Mouse (Mus musculus): ENCODE results near the gene Olfr1412. TPM values are rescaled to one million over a fixed set of nuclear protein-coding genes. Genes with fewer than 3 reads are reported as not detected.
A peak's percentile ranks its signal among the peaks of the same experiment; 100 is the strongest.

The Olfr1412 gene
- polyA plus RNA-seq, 1 experiment from 2014 or later, result not detected

DNA sequence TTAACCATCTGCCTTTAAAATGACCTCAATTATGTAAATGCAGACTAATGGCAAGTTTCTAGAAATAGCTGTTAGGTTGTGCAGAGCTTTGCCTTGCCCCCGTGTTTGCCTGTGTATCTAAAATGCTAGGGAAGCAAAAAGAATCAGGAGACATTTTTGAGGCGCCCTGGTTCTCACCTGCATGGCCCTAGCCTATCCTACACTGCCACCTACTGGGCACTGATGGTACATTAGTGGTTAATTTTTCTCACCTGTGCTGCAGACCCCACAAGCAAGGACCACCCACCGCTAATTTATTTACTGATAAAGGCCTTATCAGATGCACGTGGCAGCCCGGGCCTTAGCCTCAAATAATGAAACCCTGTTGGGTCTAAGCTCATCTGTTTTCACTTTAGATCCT is 25.4 kb downstream of the Olfr1412 start:
- H3K4me3 ChIP-seq (ENCODE audit: low read depth, low read length), result no peak overlapping the region
- no peaks in the 10 kb centered on the region for H3K9me3 ChIP-seq (ENCODE audit: control insufficient read depth, low read length)
- 10% methylated on average over 5 of the region's 5 CpGs for WGBS
- ATAC-seq (replicated peaks; ENCODE audit: low FRiP score) (no peak), DNase-seq (ENCODE audit: low spot score) (peak; percentile 73)
- no peaks in the 10 kb centered on the region for H3K27me3 ChIP-seq (ENCODE audit: control insufficient read depth, insufficient read depth, low read length)
- no peak overlapping the region for H3K9ac ChIP-seq (ENCODE audit: low read length)
- no peaks in the 10 kb centered on the region for H3K36me3 ChIP-seq (ENCODE audit: control insufficient read depth, insufficient read depth, low read length)
- H3K4me1 ChIP-seq (replicated peaks; ENCODE audit: control insufficient read depth, insufficient read depth, low read length), result no peaks in the 10 kb centered on the region
- H3K27ac ChIP-seq (ENCODE audit: low read depth, low read length), result no peak overlapping the region
- no peak overlapping the region for H3K4me2 ChIP-seq (ENCODE audit: low read depth, low read length, severe bottlenecking)

DNA sequence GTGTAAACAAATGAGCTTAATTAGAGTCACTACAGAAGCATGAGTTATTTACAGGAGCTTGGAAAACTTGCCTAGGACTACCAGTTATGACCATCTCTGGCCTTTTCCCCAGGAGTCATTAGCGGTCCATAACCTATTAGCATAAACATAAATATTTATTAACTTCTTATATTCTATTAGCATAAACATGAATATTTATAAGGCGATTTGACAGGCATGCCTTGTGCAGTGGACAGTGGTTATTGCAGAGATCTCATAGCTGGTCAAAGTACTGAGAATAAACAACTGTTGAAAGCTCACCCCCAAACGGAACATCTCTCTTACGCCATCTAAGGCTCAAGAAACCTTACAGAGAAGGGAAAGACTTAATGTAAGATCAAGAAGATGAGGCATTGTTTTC is 27.6 kb downstream of the Olfr1412 start:
- H3K4me2 ChIP-seq (ENCODE audit: low read depth, low read length, severe bottlenecking), result no peak overlapping the region
- no peaks in the 10 kb centered on the region for H3K9me3 ChIP-seq (ENCODE audit: control insufficient read depth, low read length)
- H3K9ac ChIP-seq (ENCODE audit: low read length), result no peak overlapping the region
- H3K27me3 ChIP-seq (ENCODE audit: control insufficient read depth, insufficient read depth, low read length), result no peaks in the 10 kb centered on the region
- ATAC-seq (replicated peaks; ENCODE audit: low FRiP score) (no peak), DNase-seq (ENCODE audit: low spot score) (no peak)
- H3K27ac ChIP-seq (ENCODE audit: low read depth, low read length), result no peak overlapping the region
- H3K4me3 ChIP-seq (ENCODE audit: low read depth, low read length), result no peak overlapping the region
- no peaks in the 10 kb centered on the region for H3K4me1 ChIP-seq (replicated peaks; ENCODE audit: control insufficient read depth, insufficient read depth, low read length)
- WGBS, result 44% methylated on average over 4 of the region's 4 CpGs
- no peaks in the 10 kb centered on the region for H3K36me3 ChIP-seq (ENCODE audit: control insufficient read depth, insufficient read depth, low read length)

DNA sequence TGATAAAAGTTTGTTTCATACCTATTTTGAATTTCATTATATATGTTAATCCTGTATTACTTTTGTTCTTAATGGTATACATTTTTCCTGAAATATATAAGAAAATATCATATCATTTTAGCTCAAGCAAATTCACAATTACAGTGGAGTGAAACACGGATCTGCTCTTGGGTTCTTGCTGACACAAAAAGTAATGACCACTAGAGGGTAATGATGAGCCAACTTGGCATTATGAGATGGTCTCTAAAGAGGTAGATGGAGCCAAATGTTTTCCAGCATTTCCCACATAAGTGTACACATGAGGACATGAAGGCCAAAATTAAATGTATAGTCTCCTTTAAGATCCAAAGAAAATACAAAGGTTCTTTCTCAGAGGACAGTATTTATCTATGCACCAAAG is 28.9 kb downstream of the Olfr1412 start:
- H3K9me3 ChIP-seq (ENCODE audit: control insufficient read depth, low read length), result no peaks in the 10 kb centered on the region
- no peak overlapping the region for H3K9ac ChIP-seq (ENCODE audit: low read length)
- H3K4me3 ChIP-seq (ENCODE audit: low read depth, low read length), result no peak overlapping the region
- H3K27ac ChIP-seq (ENCODE audit: low read depth, low read length), result no peak overlapping the region
- 18% methylated on average over 1 of the region's 1 CpGs for whole genome bisulfite sequencing
- no peaks in the 10 kb centered on the region for H3K4me1 ChIP-seq (replicated peaks; ENCODE audit: control insufficient read depth, insufficient read depth, low read length)
- no peaks in the 10 kb centered on the region for H3K36me3 ChIP-seq (ENCODE audit: control insufficient read depth, insufficient read depth, low read length)
- DNase-seq (ENCODE audit: low spot score), result no peak
- no peak for ATAC-seq (replicated peaks; ENCODE audit: low FRiP score)
- H3K4me2 ChIP-seq (ENCODE audit: low read depth, low read length, severe bottlenecking), result no peak overlapping the region
- H3K27me3 ChIP-seq (ENCODE audit: control insufficient read depth, insufficient read depth, low read length), result no peaks in the 10 kb centered on the region

DNA sequence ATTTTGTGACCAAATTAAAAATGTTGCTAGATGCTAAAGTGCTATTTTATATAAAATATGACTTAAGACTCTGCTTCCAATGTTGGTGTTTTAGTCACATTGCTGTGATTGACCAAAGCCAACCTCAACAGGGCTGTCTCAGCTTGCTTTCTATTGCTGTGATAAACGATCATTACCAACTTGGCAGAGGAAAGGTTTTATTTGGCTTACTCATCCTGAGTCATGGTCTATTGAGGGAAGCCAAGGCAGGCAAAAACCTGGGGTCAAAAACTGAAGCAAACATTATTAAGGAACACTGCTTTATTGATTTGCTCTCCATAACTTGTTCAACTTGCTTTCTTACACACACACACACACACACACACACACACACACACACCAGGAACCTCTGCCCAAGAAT is 30.5 kb downstream of the Olfr1412 start:
- H3K4me1 ChIP-seq (replicated peaks; ENCODE audit: control insufficient read depth, insufficient read depth, low read length), result no peaks in the 10 kb centered on the region
- no peak for ATAC-seq (replicated peaks; ENCODE audit: low FRiP score)
- WGBS, result 87% methylated on average over 1 of the region's 1 CpGs
- H3K9me3 ChIP-seq (ENCODE audit: control insufficient read depth, low read length), result no peaks in the 10 kb centered on the region
- no peak overlapping the region for H3K27ac ChIP-seq (ENCODE audit: low read depth, low read length)
- no peaks in the 10 kb centered on the region for H3K27me3 ChIP-seq (ENCODE audit: control insufficient read depth, insufficient read depth, low read length)
- no peaks in the 10 kb centered on the region for H3K36me3 ChIP-seq (ENCODE audit: control insufficient read depth, insufficient read depth, low read length)
- no peak overlapping the region for H3K9ac ChIP-seq (ENCODE audit: low read length)
- DNase-seq (ENCODE audit: low spot score), result no peak
- H3K4me2 ChIP-seq (ENCODE audit: low read depth, low read length, severe bottlenecking), result no peak overlapping the region
- no peak overlapping the region for H3K4me3 ChIP-seq (ENCODE audit: low read depth, low read length)

DNA sequence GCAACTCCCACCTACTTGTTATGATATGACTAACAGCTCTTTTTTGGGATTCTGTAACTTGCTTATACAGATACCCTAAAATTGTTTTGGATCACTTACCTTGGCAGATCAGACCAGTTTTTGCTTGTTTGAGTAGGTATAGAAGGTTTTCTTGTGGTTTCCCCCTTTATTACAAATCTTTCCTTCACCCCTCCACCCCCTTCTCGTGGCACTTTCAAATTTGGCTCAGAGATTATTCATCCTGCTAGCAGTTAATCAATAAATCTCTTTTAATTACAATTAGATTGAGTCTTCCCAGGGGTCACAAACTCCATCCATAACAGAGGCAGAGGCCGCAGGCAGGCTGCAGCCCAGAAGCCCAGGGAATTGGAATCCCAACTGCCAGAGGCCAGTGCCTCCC is 31.9 kb downstream of the Olfr1412 start, which contains the start of gene Olfr12:
TSS of gene Olfr12 (plus strand) at position 301 of the 400 bp plus-strand sequence.
- no peaks in the 10 kb centered on the region for H3K9me3 ChIP-seq (ENCODE audit: control insufficient read depth, low read length)
- no peaks in the 10 kb centered on the region for H3K4me1 ChIP-seq (replicated peaks; ENCODE audit: control insufficient read depth, insufficient read depth, low read length)
- H3K27ac ChIP-seq (ENCODE audit: low read depth, low read length), result no peak within 1 kb of the TSS
- H3K9ac ChIP-seq (ENCODE audit: low read length), result no peak within 1 kb of the TSS
- H3K36me3 ChIP-seq (ENCODE audit: control insufficient read depth, insufficient read depth, low read length), result no peaks in the 10 kb centered on the region
- ATAC-seq (replicated peaks; ENCODE audit: low FRiP score), result no peak
- no peak within 1 kb of the TSS for H3K4me3 ChIP-seq (ENCODE audit: low read depth, low read length)
- no peaks in the 10 kb centered on the region for H3K27me3 ChIP-seq (ENCODE audit: control insufficient read depth, insufficient read depth, low read length)
- DNase-seq (ENCODE audit: low spot score), result no peak
- H3K4me2 ChIP-seq (ENCODE audit: low read depth, low read length, severe bottlenecking), result no peak within 1 kb of the TSS
- WGBS, result 61% methylated on average over 2 of the region's 2 CpGs

DNA sequence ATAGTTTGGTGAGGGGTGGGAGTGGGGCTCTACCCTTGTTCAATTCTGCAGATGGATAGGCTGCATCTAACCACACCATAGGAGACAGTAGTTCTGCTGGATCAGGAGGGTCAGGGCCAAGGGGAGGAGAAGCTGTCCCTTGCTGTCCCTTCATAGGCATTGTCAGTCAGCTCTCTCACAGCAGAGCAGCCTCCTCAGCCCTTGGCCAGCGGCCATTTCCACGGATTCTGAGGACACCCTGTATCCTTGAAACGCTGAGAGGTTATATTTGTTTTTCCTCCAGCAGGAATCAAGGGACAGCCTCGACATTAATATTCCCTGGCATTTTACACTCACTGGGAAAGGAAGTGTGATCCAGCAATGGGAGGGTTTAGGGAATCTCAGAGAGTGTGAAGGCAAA is 32.8 kb downstream of the Olfr1412 start:
- Histone ChIP-seq H3K36me3 (ENCODE audit: control insufficient read depth, insufficient read depth, low read length) (no peaks in the 10 kb centered on the region), H3K4me2 (ENCODE audit: low read depth, low read length, severe bottlenecking) (no peak overlapping the region)
- ATAC-seq (replicated peaks; ENCODE audit: low FRiP score), result no peak

DNA sequence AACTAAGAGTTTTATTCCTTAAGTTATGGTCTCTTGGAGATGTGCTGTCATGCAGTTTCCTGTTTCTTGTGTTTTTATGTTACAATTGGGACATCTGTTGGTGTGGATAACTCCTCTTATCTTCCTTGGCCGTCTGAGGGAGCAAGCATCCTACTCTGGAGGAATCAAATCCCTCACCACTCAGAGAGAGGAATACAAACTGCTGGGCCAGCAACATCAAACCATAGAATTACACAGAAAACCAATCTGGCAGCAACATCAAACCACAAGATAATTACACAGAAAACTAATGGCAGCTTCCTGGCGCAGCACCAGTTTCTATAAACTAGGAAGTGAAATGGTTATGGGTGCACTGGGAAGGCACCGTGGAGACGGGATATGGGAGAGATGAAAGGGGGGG is 42.6 kb downstream of the Olfr1412 start:
- Histone ChIP-seq H3K9ac (ENCODE audit: low read length) (no peak overlapping the region), H3K27ac (ENCODE audit: low read depth, low read length) (no peak overlapping the region), H3K4me2 (ENCODE audit: low read depth, low read length, severe bottlenecking) (no peak overlapping the region), H3K4me1 (replicated peaks; ENCODE audit: control insufficient read depth, insufficient read depth, low read length) (no peaks in the 10 kb centered on the region), H3K9me3 (ENCODE audit: control insufficient read depth, low read length) (no peaks in the 10 kb centered on the region), H3K36me3 (ENCODE audit: control insufficient read depth, insufficient read depth, low read length) (no peaks in the 10 kb centered on the region), H3K4me3 (ENCODE audit: low read depth, low read length) (no peak overlapping the region), H3K27me3 (ENCODE audit: control insufficient read depth, insufficient read depth, low read length) (no peaks in the 10 kb centered on the region)
- DNase-seq (ENCODE audit: low spot score) (no peak), ATAC-seq (replicated peaks; ENCODE audit: low FRiP score) (no peak)
- 87% methylated on average over 4 of the region's 4 CpGs for WGBS

More for the DNA sequence above, 32.8 kb downstream of the Olfr1412 start:
- H3K9ac ChIP-seq (ENCODE audit: low read length), result no peak overlapping the region
- H3K27me3 ChIP-seq (ENCODE audit: control insufficient read depth, insufficient read depth, low read length), result no peaks in the 10 kb centered on the region
- no peaks in the 10 kb centered on the region for H3K9me3 ChIP-seq (ENCODE audit: control insufficient read depth, low read length)
- H3K4me1 ChIP-seq (replicated peaks; ENCODE audit: control insufficient read depth, insufficient read depth, low read length), result no peaks in the 10 kb centered on the region
- 78% methylated on average over 4 of the region's 4 CpGs for WGBS
- DNase-seq (ENCODE audit: low spot score), result no peak
- H3K4me3 ChIP-seq (ENCODE audit: low read depth, low read length), result no peak overlapping the region
- no peak overlapping the region for H3K27ac ChIP-seq (ENCODE audit: low read depth, low read length)

DNA sequence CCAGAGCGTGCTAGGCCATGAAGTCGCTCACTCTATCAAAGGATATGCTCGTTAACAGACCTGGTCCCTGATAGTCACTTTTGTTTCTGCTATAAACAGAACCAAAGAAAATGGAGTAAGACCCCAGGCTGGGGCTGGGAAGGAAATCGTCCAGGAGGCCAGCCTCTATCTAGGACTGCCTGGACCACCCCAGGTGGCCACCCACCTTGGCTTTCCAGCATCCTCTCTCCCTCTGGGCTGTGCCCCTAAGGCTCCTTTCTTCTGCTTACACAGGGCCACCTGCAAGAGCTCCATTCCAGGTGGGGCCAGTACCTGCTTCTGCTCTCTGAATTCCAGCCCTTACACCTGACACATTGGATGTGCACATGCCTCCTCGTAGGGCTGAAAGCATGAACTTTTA is 46.6 kb downstream of the Olfr1412 start:
- Histone ChIP-seq H3K9ac (ENCODE audit: low read length) (no peak overlapping the region), H3K4me1 (replicated peaks; ENCODE audit: control insufficient read depth, insufficient read depth, low read length) (0 out of 2 replicates have a peak, but pooled peaks cover 2% of the 10 kb centered on the region)
- no peak for ATAC-seq (replicated peaks; ENCODE audit: low FRiP score)

DNA sequence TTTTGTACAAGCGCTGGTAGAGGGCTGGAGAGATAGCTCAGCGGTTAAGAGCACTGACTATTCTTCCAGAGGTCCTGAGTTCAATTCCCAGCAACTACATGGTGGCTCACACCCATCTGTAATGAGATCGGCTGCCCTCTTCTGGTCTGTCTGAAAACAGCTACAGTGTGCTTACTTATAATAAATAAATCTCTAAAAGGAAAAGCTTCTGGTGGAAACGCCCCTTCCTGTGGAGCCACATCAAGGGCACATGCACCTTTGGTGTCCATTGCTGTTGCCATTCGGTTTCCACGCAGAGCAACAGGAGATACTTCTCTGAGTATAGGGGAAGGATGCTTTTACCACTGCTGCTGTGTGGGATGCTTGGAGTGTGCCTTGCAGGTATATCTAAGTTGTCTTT is 47.4 kb downstream of the Olfr1412 start:
- H3K4me2 ChIP-seq (ENCODE audit: low read depth, low read length, severe bottlenecking), result no peak overlapping the region
- 0 out of 2 replicates have a peak, but pooled peaks cover 2% of the 10 kb centered on the region for H3K4me1 ChIP-seq (replicated peaks; ENCODE audit: control insufficient read depth, insufficient read depth, low read length)
- no peak overlapping the region for H3K9ac ChIP-seq (ENCODE audit: low read length)
- peaks cover 4% of the 10 kb centered on the region; the same call in 1 of the 2 replicates for H3K36me3 ChIP-seq (ENCODE audit: control insufficient read depth, insufficient read depth, low read length)
- no peaks in the 10 kb centered on the region for H3K27me3 ChIP-seq (ENCODE audit: control insufficient read depth, insufficient read depth, low read length)
- no peak for ATAC-seq (replicated peaks; ENCODE audit: low FRiP score)
- no peaks in the 10 kb centered on the region for H3K9me3 ChIP-seq (ENCODE audit: control insufficient read depth, low read length)
- DNase-seq (ENCODE audit: low spot score), result peak; percentile 42
- H3K4me3 ChIP-seq (ENCODE audit: low read depth, low read length), result no peak overlapping the region
- no peak overlapping the region for H3K27ac ChIP-seq (ENCODE audit: low read depth, low read length)
- 72% methylated on average over 6 of the region's 6 CpGs for WGBS

More for the DNA sequence above, 46.6 kb downstream of the Olfr1412 start:
- Histone ChIP-seq H3K36me3 (ENCODE audit: control insufficient read depth, insufficient read depth, low read length) (peaks cover 4% of the 10 kb centered on the region; the same call in 1 of the 2 replicates), H3K4me2 (ENCODE audit: low read depth, low read length, severe bottlenecking) (no peak overlapping the region), H3K27me3 (ENCODE audit: control insufficient read depth, insufficient read depth, low read length) (no peaks in the 10 kb centered on the region), H3K27ac (ENCODE audit: low read depth, low read length) (no peak overlapping the region), H3K9me3 (ENCODE audit: control insufficient read depth, low read length) (no peaks in the 10 kb centered on the region), H3K4me3 (ENCODE audit: low read depth, low read length) (no peak overlapping the region)
- peak; percentile 41 for DNase-seq (ENCODE audit: low spot score)
- 64% methylated on average over 5 of the region's 5 CpGs for WGBS
